Comparison of ENCODE assay signal across 22 mouse cellular contexts in genomic region chr9:75956370-75956769, GRCm38 (mm10). TPM values are rescaled to one million over a fixed set of nuclear protein-coding genes. Genes with fewer than 3 reads are reported as not detected.
DNase-seq lines count a peak whose midpoint lies in the region; ATAC-seq and TF ChIP-seq lines count a peak whose summit lies in the region.
"Had no signal": no experiment of that assay in that cellular context is flagged by ENCODE, and none has a peak within 500 bp of the region (broad histone marks: within the 10 kb centered on the region; RNA-seq: fewer than 3 reads in every experiment).

No protein-coding gene starts in this region.

- intact Hi-C loops in heart, postnatal 25 days (cut with DNase I), result no loop called here

- H3K9me3 ChIP-seq in intestine, postnatal 0 days (ENCODE audit: control insufficient read depth), result no peaks in the 10 kb centered on the region
- no peaks in the 10 kb centered on the region for H3K9me3 ChIP-seq in neural tube, embryonic 15.5 days (replicated peaks)
- H3K9me3 ChIP-seq: embryonic facial prominence, embryonic 10.5 days; embryonic facial prominence, embryonic 12.5 days; forebrain, embryonic 13.5 days; forebrain, embryonic 15.5 days had no signal

- DNase-seq in 3T3-L1 (ENCODE audit: low read depth, low spot score) (peak; percentile 23), A20 (ENCODE audit: low read depth, low spot score) (peak; percentile 42)
- no peak for DNase-seq in kidney, adult 2 months
- no peak for DNase-seq in heart, postnatal 25 days (ENCODE audit: low spot score)
- DNase-seq: adrenal gland, adult 8-10 months; adrenal gland, postnatal 14 days; adrenal gland, postnatal 36 days; cerebellum, adult 11-12 months; cerebellum, adult 2 months; cerebellum, adult 9-10 months; cerebellum, postnatal 10 days; cerebellum, postnatal 25 days; forebrain, postnatal 0 days had no signal

- TF ChIP-seq POLR2A in kidney, adult 2 months (IDR thresholded peaks at IDR 0.05; ENCODE audit: low read depth, low read length), result no peak

- no peaks in the 10 kb centered on the region for H3K4me1 ChIP-seq in intestine, postnatal 0 days (replicated peaks; ENCODE audit: control insufficient read depth, insufficient read depth, low read length)
- no peaks in the 10 kb centered on the region; the same call in 1 of the 2 replicates for H3K4me1 ChIP-seq in neural tube, embryonic 15.5 days
- peaks cover 5% of the 10 kb centered on the region; the same call in 1 of the 2 replicates for H3K4me1 ChIP-seq in kidney, adult 2 months (ENCODE audit: control insufficient read depth, insufficient read depth, low read length)
- H3K4me1 ChIP-seq: forebrain, embryonic 15.5 days had no signal

- H3K4me3 ChIP-seq in intestine, postnatal 0 days (ENCODE audit: low read depth, low read length), result no peak overlapping the region
- H3K4me3 ChIP-seq in neural tube, embryonic 15.5 days (replicated peaks), result no peak overlapping the region
- no peak overlapping the region for H3K4me3 ChIP-seq in kidney, adult 2 months (ENCODE audit: insufficient read depth, low read depth, low read length)
- H3K4me3 ChIP-seq: embryonic facial prominence, embryonic 10.5 days; embryonic facial prominence, embryonic 12.5 days; forebrain, embryonic 13.5 days; forebrain, embryonic 15.5 days had no signal

- no peaks in the 10 kb centered on the region for H3K27me3 ChIP-seq in intestine, postnatal 0 days (replicated peaks; ENCODE audit: control insufficient read depth, insufficient read depth, low read length)
- H3K27me3 ChIP-seq in neural tube, embryonic 15.5 days (replicated peaks), result no peaks in the 10 kb centered on the region
- H3K27me3 ChIP-seq in kidney, adult 2 months (replicated peaks; ENCODE audit: control insufficient read depth, insufficient read depth, low read length), result no peaks in the 10 kb centered on the region
- H3K27me3 ChIP-seq: embryonic facial prominence, embryonic 12.5 days; forebrain, embryonic 13.5 days; forebrain, embryonic 15.5 days; Patski had no signal

- no peak overlapping the region for H3K9ac ChIP-seq in intestine, postnatal 0 days (ENCODE audit: low read depth, low read length)
- no peak overlapping the region for H3K9ac ChIP-seq in neural tube, embryonic 15.5 days (replicated peaks)
- H3K9ac ChIP-seq: embryonic facial prominence, embryonic 12.5 days; forebrain, embryonic 13.5 days; forebrain, embryonic 15.5 days; forebrain, postnatal 0 days had no signal

- peak overlapping the region; percentile 66; the same call in 1 of the 2 replicates for H3K27ac ChIP-seq in intestine, postnatal 0 days (ENCODE audit: low read depth, low read length)
- H3K27ac ChIP-seq in neural tube, embryonic 15.5 days (replicated peaks), result no peak overlapping the region
- no peak overlapping the region for H3K27ac ChIP-seq in kidney, adult 2 months (ENCODE audit: insufficient read depth, low read depth, low read length)
- H3K27ac ChIP-seq: embryonic facial prominence, embryonic 10.5 days; embryonic facial prominence, embryonic 12.5 days; forebrain, embryonic 13.5 days; forebrain, embryonic 15.5 days had no signal

- H3K36me3 ChIP-seq in intestine, postnatal 0 days (ENCODE audit: control insufficient read depth, insufficient read depth), result no peaks in the 10 kb centered on the region
- no peaks in the 10 kb centered on the region for H3K36me3 ChIP-seq in neural tube, embryonic 15.5 days
- H3K36me3 ChIP-seq in kidney, adult 2 months (ENCODE audit: control insufficient read depth, insufficient read depth, low read length), result no peaks in the 10 kb centered on the region
- H3K36me3 ChIP-seq: embryonic facial prominence, embryonic 10.5 days; embryonic facial prominence, embryonic 12.5 days; forebrain, embryonic 15.5 days; G1E had no signal

- H3K4me2 ChIP-seq in intestine, postnatal 0 days (replicated peaks; ENCODE audit: low read depth), result no peak overlapping the region
- H3K4me2 ChIP-seq in neural tube, embryonic 15.5 days, result no peak overlapping the region
- H3K4me2 ChIP-seq: embryonic facial prominence, embryonic 12.5 days; forebrain, embryonic 13.5 days; forebrain, embryonic 15.5 days had no signal

- no peak for TF ChIP-seq CTCF in intestine, postnatal 0 days (IDR thresholded peaks at IDR 0.05; ENCODE audit: low read depth)
- no peak for TF ChIP-seq CTCF in kidney, adult 2 months (conservative IDR thresholded peaks at IDR 0.05; ENCODE audit: insufficient read depth, insufficient read length, low read depth, low read length)

- peak; percentile 47 for ATAC-seq in intestine, postnatal 0 days
- no peak for ATAC-seq in neural tube, embryonic 15.5 days (ENCODE audit: low FRiP score)
- ATAC-seq: activated CD4-positive, CD25-positive, alpha-beta regulatory T cell, adult 4 months; forebrain, embryonic 13.5 days; forebrain, embryonic 15.5 days; forebrain, postnatal 0 days; Patski had no signal

RNA-seq across cellular contexts. Expression of gene Hmgcll1, which starts 58.3 kb away (rescaled TPM):
- 0.87 and 0.92 TPM in 2 replicates for polyA plus RNA-seq in intestine, postnatal 0 days (2015; fragmentation: Nextera tagmentation; extraction: Ambion mirVana)
- polyA plus RNA-seq in neural tube, embryonic 15.5 days (2015; fragmentation: Nextera tagmentation; extraction: Ambion mirVana), result 21.5 and 21.9 TPM in 2 replicates
- 0.58 and 1.2 TPM in 2 replicates for polyA plus RNA-seq in kidney, adult 2 months (2012; rRNA removed)
- total RNA-seq in heart, postnatal 25 days (2021), result under 1 TPM in 1 of 2 experiments, not detected in 1; 0.31 TPM
- polyA plus RNA-seq: activated CD4-positive, CD25-positive, alpha-beta regulatory T cell, adult 4 months; G1E had no signal

Comparison
In these comparisons a context has a peak if more than half of its experiments do, and no peak if none do; other contexts are left out.
1. DNase-seq: peak in 3T3-L1 (single experiment) and A20 (single experiment); none in kidney, adult 2 months (single experiment) and heart, postnatal 25 days (single experiment).
2. RNA of gene Hmgcll1, which starts 58.3 kb away (polyA plus RNA-seq): 21.5 to 21.9 TPM in neural tube, embryonic 15.5 days; 0.87 to 0.92 TPM in intestine, postnatal 0 days and 0.58 to 1.2 TPM in kidney, adult 2 months; every median in the first group is over 10 times any median in the second.